Mouse (Mus musculus) thymus, adult 2 months (tissue): Measurements from ENCODE around the gene 4930558K02Rik.

Experiments
- CTCF ChIP-seq: fragments of 200-500 bp; IDR thresholded peaks from 2 replicates; pipeline ENCODE4 v1.5.1; 2012; ENCODE audit warnings: mild to moderate bottlenecking, control low read depth, low read length, moderate library complexity, borderline replicate concordance; ENCODE audit not compliant: control insufficient read depth, poor library complexity, insufficient read depth; ENCODE audit errors: extremely low read depth
- POLR2A ChIP-seq: fragments of 200-500 bp; IDR thresholded peaks from 2 replicates; pipeline ENCODE4 v1.6.1; 2012; ENCODE audit warnings: mild to moderate bottlenecking, low read length, control low read depth, moderate library complexity; ENCODE audit not compliant: control insufficient read depth, poor library complexity, insufficient read depth; ENCODE audit errors: extremely low read depth

- TF ChIP-seq POLR2A (no peak), CTCF (no peak)
Observed at GRCm38 (mm10) chr1:161920475-161921454, 58.7 kb downstream of the 4930558K02Rik start.
